Mouse (Mus musculus) megakaryocyte, embryonic 14.5 days (primary cell): ENCODE results near the gene Lcn11.

ENCODE experiments used
- FLI1 ChIP-seq: IDR thresholded peaks from 2 replicates; pipeline ENCODE4 v1.6.1; 2012; ENCODE audit warnings: low read length, inconsistent platforms, mixed read lengths
- GATA1 ChIP-seq: IDR thresholded peaks from 3 replicates; pipeline ENCODE4 v1.6.1; 2012; ENCODE audit warnings: mixed read lengths, low read length, inconsistent platforms, borderline replicate concordance

GRCm38 (mm10) chr2:25797635-25798034 is 20.8 kb downstream of the Lcn11 start:
- no peak for TF ChIP-seq GATA1
- TF ChIP-seq FLI1 = no peak
